Mouse (Mus musculus) forebrain, embryonic 11.5 days (tissue): Measurements from ENCODE around the gene Sash1. TPM values are rescaled to one million over a fixed set of nuclear protein-coding genes. Genes with fewer than 3 reads are reported as not detected.

Experiments used
- ATAC-seq: fragments of 200-750 bp; cut with Nextera tagmentation; replicated peaks from 2 replicates; pipeline ENCODE4 v1.8.0; 2017; ENCODE audit warnings: moderate TSS enrichment; ENCODE audit not compliant: low FRiP score
- DNase-seq: peaks from one replicate; pipeline ENCODE4 v3.0.0-alpha.2; 2017; ENCODE audit warnings: low spot score
- H3K27ac ChIP-seq: fragments of 300-500 bp; sonication (generic); 2 replicates; pipeline ENCODE4 v1.5.1; 2014; ENCODE audit warnings: low read depth, low read length
- H3K27me3 ChIP-seq: fragments of 300-500 bp; sonication (generic); 2 replicates; pipeline ENCODE4 v1.6.1; 2014; ENCODE audit warnings: mild to moderate bottlenecking, low read length, mixed read lengths; ENCODE audit not compliant: control insufficient read depth, insufficient read depth
- H3K36me3 ChIP-seq: fragments of 300-500 bp; sonication (generic); 2 replicates; pipeline ENCODE4 v1.6.1; 2014; ENCODE audit warnings: mild to moderate bottlenecking, low read length, moderate library complexity, mixed read lengths; ENCODE audit not compliant: control insufficient read depth, insufficient read depth
- H3K4me1 ChIP-seq: fragments of 300-500 bp; sonication (generic); replicated peaks from 2 replicates; pipeline ENCODE4 v1.6.1; 2014; ENCODE audit warnings: low read length, mixed read lengths; ENCODE audit not compliant: control insufficient read depth, insufficient read depth
- H3K4me2 ChIP-seq: fragments of 300-500 bp; sonication (generic); 2 replicates; pipeline ENCODE4 v1.6.1; 2014; ENCODE audit warnings: low read depth, mild to moderate bottlenecking, low read length, moderate library complexity, mixed read lengths; ENCODE audit not compliant: severe bottlenecking
- H3K4me3 ChIP-seq: fragments of 300-500 bp; sonication (generic); 2 replicates; pipeline ENCODE4 v1.5.1; 2014; ENCODE audit warnings: low read depth, low read length
- H3K9ac ChIP-seq: fragments of 300-500 bp; sonication (generic); 2 replicates; pipeline ENCODE4 v1.6.1; 2014; ENCODE audit warnings: low read length
- H3K9me3 ChIP-seq: fragments of 300-500 bp; sonication (generic); 2 replicates; pipeline ENCODE4 v1.6.1; 2016; ENCODE audit warnings: low read length, mixed read lengths; ENCODE audit not compliant: control insufficient read depth
- WGBS: fragments of 180-500 bp; shearing (Covaris S2); extraction: QIAGEN DNeasy Blood & Tissue Kit; methylation state at CpG from one replicate; pipeline ENCODE4 v1.1.7; 2014; 5-methylcytosine and 5-hydroxymethylcytosine counted together
- polyA plus RNA-seq: library from polyadenylated mRNA; unstranded; fragments of >200 nt; fragmentation: Nextera tagmentation; extraction: Ambion mirVana; gene quantifications from 2 replicates; pipeline ENCODE4 v1.2.1, GENCODE M21; 2014

Sash1 gene
- polyA plus RNA-seq, 1 experiment from 2014 or later, result 2.2 TPM

GRCm38 (mm10) chr10:8889341-8889740 is 3.5 kb upstream of the Sash1 start:
- ATAC-seq (no peak), DNase-seq (no peak)
- Histone ChIP-seq H3K4me3 (no peak overlapping the region), H3K36me3 (no peaks in the 10 kb centered on the region), H3K27ac (no peak overlapping the region), H3K9ac (no peak overlapping the region), H3K4me1 (peaks cover 3% of the 10 kb centered on the region; the same call in 1 of the 2 replicates), H3K9me3 (no peaks in the 10 kb centered on the region), H3K27me3 (no peaks in the 10 kb centered on the region), H3K4me2 (no peak overlapping the region)
- WGBS, result 21% methylated on average over 4 of the region's 4 CpGs

- Histone ChIP-seq H3K9me3 (no peaks in the 10 kb centered on the region), H3K4me2 (peak overlapping the region; percentile 69), H3K27me3 (no peaks in the 10 kb centered on the region), H3K4me1 (peaks cover 3% of the 10 kb centered on the region; the same call in 1 of the 2 replicates), H3K9ac (peak overlapping the region; percentile 75), H3K27ac (peak overlapping the region; percentile 95), H3K36me3 (no peaks in the 10 kb centered on the region), H3K4me3 (peak overlapping the region; percentile 66)
- WGBS, result under 1% methylated on average over 14 of the region's 14 CpGs
- ATAC-seq, result peak; percentile 49
- no peak for DNase-seq
Measured at GRCm38 (mm10) chr10:8886528-8886854, 621 bp upstream of the Sash1 start.

- Histone ChIP-seq H3K36me3 (no peaks in the 10 kb centered on the region), H3K4me1 (peaks cover 7% of the 10 kb centered on the region; the same call in 1 of the 2 replicates), H3K4me3 (peak overlapping the region; percentile 66), H3K4me2 (peak overlapping the region; percentile 69), H3K27me3 (no peaks in the 10 kb centered on the region; the same call in 1 of the 2 replicates), H3K9me3 (no peaks in the 10 kb centered on the region), H3K27ac (peak overlapping the region; percentile 95), H3K9ac (peak overlapping the region; percentile 75)
- no peak for ATAC-seq
- WGBS, result 1% methylated on average over 11 of the region's 11 CpGs
- no peak for DNase-seq
Measured at GRCm38 (mm10) chr10:8885201-8885600, 669 bp downstream of the Sash1 start.

GRCm38 (mm10) chr10:8884565-8884964 is 1.3 kb downstream of the Sash1 start:
- H3K27ac ChIP-seq, result no peak overlapping the region
- 41% methylated on average over 5 of the region's 5 CpGs for WGBS
- H3K4me2 ChIP-seq, result peak overlapping the region; percentile 69; the same call in 1 of the 2 replicates
- ATAC-seq (no peak), DNase-seq (no peak)
- no peak overlapping the region for H3K9ac ChIP-seq
- H3K27me3 ChIP-seq, result no peaks in the 10 kb centered on the region; the same call in 1 of the 2 replicates
- no peaks in the 10 kb centered on the region for H3K9me3 ChIP-seq
- H3K4me3 ChIP-seq, result peak overlapping the region; percentile 66; the same call in 1 of the 2 replicates
- no peaks in the 10 kb centered on the region for H3K36me3 ChIP-seq
- peaks cover 7% of the 10 kb centered on the region; the same call in 1 of the 2 replicates for H3K4me1 ChIP-seq

- Histone ChIP-seq H3K27ac (no peak overlapping the region), H3K27me3 (no peaks in the 10 kb centered on the region; the same call in 1 of the 2 replicates), H3K4me3 (no peak overlapping the region), H3K4me2 (no peak overlapping the region), H3K36me3 (no peaks in the 10 kb centered on the region), H3K9me3 (no peaks in the 10 kb centered on the region), H3K4me1 (peaks cover 7% of the 10 kb centered on the region; the same call in 1 of the 2 replicates), H3K9ac (no peak overlapping the region)
- ATAC-seq (no peak), DNase-seq (no peak)
- WGBS, result 22% methylated on average over 4 of the region's 4 CpGs
Measured at GRCm38 (mm10) chr10:8883686-8884085, 2.2 kb downstream of the Sash1 start.

- Histone ChIP-seq H3K27ac (no peak overlapping the region), H3K4me1 (peaks cover 5% of the 10 kb centered on the region; the same call in 1 of the 2 replicates), H3K9ac (no peak overlapping the region), H3K27me3 (no peaks in the 10 kb centered on the region; the same call in 1 of the 2 replicates), H3K4me2 (no peak overlapping the region), H3K4me3 (no peak overlapping the region), H3K36me3 (no peaks in the 10 kb centered on the region), H3K9me3 (no peaks in the 10 kb centered on the region)
- 4% methylated on average over 2 of the region's 2 CpGs for WGBS
- no peak for DNase-seq
- ATAC-seq, result no peak
Measured at GRCm38 (mm10) chr10:8881736-8882135, 4.1 kb downstream of the Sash1 start.

GRCm38 (mm10) chr10:8880950-8881675 is 4.8 kb downstream of the Sash1 start:
- no peak for DNase-seq
- no peaks in the 10 kb centered on the region for H3K36me3 ChIP-seq
- H3K4me3 ChIP-seq, result no peak overlapping the region

GRCm38 (mm10) chr10:8878824-8879223 is 7.0 kb downstream of the Sash1 start:
- ATAC-seq (no peak), DNase-seq (no peak)
- H3K4me2 ChIP-seq, result no peak overlapping the region
- H3K9me3 ChIP-seq, result no peaks in the 10 kb centered on the region
- 37% methylated on average over 9 of the region's 9 CpGs for WGBS
- 0 out of 2 replicates have a peak, but pooled peaks cover 4% of the 10 kb centered on the region for H3K4me1 ChIP-seq
- H3K27me3 ChIP-seq, result no peaks in the 10 kb centered on the region; the same call in 1 of the 2 replicates
- H3K27ac ChIP-seq, result no peak overlapping the region
- H3K36me3 ChIP-seq, result no peaks in the 10 kb centered on the region
- no peak overlapping the region for H3K4me3 ChIP-seq
- H3K9ac ChIP-seq, result no peak overlapping the region

More at GRCm38 (mm10) chr10:8880950-8881675, 4.8 kb downstream of the Sash1 start:
- ATAC-seq, result no peak
- WGBS, result 32% methylated on average over 15 of the region's 15 CpGs
- peaks cover 4% of the 10 kb centered on the region; the same call in 1 of the 2 replicates for H3K4me1 ChIP-seq
- H3K9me3 ChIP-seq, result no peaks in the 10 kb centered on the region
- no peaks in the 10 kb centered on the region; the same call in 1 of the 2 replicates for H3K27me3 ChIP-seq
- H3K27ac ChIP-seq, result no peak overlapping the region
- H3K9ac ChIP-seq, result no peak overlapping the region
- no peak overlapping the region for H3K4me2 ChIP-seq
